Mouse (Mus musculus) liver (tissue): Measurements from ENCODE around the gene Fis1.
A peak's percentile ranks its signal among the peaks of the same experiment; 100 is the strongest.
"Not testable (repeated sequence)": the region's sequence is repeated elsewhere in the genome, so short reads cannot be mapped to it uniquely, and the experiment has no call there.

ENCODE experiments used
- DNase-seq: peaks from one replicate; pipeline ENCODE4 v3.0.0-alpha.2; 2020; ENCODE audit warnings: mixed read lengths

Fis1 gene

DNA sequence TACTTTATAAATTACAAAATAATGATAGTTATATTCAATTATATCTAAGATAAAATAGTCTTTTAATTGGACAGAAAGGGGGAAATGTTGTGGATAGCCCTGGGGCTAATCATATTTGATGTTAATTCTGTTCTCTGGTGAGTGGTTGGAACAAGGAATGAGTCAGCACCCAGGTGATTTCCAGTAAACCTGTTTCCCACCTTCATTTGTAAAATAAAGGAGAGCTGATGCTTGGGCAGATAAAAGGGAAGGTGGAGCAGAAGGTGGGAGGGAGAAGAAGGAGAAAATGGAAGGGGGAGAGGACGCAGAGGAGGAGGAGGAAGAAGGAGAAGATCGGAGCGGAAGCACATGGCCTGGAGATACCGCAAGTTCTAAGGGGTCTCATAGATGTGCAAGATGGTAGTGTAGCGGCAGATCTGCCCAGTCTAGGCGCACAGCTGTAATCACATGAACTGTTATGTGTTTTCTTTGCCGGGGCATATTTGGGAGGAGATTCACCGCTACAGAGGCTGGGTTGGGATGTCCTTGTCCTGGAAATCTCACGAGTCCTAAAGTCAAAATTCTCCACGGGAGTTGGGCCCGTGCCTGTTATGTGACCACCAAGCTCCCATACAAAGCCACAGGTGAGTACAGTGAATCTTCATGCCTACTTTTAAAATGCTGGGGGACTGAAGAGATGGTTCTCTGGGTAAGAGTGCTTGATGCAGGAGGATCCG, 12.1 kb upstream of the Fis1 start:
- no peak for DNase-seq

DNA sequence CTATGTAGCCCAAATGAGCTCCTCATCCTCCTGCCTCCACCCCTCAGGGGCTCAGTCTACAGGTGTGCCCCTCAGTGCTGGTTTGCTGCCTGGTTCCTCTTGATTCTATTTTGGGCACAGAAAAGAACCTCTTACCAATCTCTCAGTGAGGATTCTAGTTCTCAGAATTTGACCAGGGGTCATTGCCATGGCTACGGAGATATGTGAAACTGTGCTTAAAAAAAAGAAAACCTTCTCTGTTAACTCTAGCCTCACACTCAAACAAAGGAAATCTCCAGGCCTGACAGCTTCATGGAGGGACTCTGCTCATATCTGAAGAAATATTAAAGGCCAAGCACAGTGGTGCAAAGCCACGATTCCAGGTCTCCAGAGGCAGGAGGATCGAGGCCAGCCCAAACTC, 10.3 kb upstream of the Fis1 start:
- DNase-seq = no peak

DNA sequence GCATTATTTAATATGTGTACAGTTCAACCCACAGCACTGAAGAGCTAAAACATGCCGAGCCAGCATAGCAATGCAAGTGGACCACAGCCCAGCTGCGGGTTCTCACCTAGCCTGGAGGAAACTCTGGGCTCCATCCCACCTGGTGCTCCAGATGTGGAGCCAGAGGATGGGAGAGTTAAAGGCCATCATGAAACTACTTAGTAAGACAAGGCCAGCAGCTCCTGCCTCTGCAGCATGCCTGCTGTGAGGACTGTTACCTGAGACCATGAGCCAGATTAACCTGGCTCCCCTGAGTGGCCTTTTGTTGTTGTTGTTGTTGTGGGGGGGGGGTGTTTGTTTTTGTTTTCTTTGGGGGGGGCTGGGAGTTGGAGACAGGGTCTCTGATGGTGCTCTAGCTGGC, 9.7 kb upstream of the Fis1 start:
- DNase-seq = no peak

DNA sequence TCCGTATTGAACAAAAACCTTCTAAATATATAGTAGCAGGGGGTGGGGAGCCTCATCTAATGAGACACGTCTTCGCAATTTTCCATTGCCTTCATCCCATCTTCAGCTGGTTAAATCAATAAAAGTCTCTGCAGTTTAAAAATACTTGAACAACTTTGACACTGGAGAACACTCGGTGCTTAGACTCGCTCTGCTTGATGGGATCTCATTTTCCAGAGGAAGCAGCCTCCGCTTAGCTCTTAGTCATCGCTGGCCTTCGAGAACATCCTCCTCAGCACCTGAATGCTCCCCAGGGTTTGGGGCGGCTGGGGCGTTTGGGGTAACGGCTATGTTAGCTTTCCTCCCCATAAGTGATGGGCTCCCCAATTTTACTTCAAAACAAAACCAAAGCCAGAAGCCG, 8.0 kb upstream of the Fis1 start:
- DNase-seq = no peak

DNA sequence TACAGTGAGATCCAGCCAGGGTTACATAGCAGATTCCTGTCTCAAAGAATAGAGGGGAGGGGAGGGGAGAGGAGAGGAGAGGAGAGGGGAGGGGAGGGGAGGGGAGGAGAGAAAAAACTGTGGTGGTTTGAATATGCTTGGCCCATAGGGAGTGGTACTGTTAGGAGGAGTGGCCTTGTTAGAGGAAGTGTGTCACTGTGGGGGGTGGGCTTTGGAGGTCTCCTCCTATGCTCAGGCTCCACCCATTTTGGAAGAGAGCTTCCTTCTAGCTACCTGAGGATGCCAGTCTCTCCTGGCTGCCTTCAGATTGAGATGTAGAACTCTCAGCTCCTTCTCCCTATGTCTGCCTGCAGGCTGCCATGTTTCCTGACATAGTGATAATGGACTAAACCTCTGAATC, 5.2 kb upstream of the Fis1 start:
- no peak for DNase-seq

DNA sequence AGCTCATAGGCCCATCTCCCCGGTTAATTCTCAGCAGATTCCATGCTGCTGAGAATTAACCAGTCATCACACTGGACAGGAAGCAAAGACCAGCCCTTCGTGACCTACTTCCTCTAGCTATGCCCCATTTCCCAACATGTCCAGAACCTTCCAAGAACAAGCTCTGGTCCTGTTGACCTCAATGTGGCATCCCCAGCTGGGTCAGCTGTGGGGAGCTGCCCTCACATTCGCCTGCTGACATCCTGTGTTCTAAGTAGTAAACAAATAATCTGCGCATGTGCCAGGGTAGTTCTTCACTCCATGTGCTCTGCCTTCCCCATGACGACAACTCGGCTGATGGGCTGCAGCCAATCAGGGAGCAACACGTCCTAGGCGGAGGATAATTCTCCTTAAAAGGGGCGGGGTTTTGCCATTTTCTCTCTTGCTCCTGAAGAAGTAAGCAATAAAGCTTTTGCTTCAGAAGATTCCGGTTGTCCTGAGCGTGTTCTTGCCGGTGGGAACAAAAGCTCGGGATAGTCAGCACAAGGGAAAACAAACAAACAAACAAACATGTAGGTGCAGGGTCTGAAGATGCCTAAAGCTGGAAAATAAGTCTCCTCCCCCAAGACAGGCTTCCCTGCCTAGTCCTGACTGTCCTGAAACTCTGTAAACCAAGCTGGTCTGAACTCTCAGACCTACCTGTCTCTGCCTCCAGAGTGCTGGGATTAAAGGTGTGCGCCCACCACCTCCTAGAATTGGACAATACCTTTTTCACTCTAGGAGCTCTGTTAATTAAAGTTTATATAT, 3.3 kb upstream of the Fis1 start:
- not testable (repeated sequence) for DNase-seq

DNA sequence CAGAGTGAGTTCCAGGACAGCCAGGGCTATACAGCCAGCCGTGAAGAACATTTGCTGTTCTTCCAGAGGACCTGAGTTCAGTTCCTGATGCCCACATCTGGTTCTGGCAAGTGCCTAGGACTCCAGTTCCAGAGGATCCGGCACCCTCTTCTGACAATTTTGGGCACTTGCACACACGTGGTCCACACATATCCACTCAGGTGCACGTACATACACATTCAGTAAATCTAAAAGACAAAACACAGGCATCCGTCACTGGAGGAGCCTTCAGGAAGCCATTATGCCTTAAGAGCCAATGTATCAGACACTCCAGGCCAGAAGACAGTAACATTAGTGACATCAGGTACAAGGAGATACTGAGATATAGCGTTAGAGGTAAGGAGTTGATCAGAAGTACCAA, 2.6 kb upstream of the Fis1 start:
- no peak for DNase-seq

DNA sequence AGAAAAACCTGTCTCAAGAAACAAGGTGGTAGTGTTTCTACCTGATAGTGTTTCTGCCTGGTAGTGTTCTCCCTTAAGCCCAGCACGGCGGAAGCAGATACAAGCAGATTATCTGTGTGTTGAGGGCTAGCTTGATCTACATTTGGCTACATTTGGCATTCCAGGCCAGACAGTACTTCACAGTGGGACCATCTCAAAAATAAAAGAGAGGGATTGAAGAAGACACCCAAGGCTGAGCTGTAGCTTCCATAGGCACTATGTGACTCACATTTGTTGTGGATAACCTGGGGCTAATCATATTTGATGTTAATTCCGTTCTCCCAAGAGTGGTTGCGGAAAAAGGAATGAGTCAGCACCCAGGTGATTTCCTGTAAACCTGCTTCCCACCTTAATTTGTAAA, 922 bp upstream of the Fis1 start:
- no peak for DNase-seq

DNA sequence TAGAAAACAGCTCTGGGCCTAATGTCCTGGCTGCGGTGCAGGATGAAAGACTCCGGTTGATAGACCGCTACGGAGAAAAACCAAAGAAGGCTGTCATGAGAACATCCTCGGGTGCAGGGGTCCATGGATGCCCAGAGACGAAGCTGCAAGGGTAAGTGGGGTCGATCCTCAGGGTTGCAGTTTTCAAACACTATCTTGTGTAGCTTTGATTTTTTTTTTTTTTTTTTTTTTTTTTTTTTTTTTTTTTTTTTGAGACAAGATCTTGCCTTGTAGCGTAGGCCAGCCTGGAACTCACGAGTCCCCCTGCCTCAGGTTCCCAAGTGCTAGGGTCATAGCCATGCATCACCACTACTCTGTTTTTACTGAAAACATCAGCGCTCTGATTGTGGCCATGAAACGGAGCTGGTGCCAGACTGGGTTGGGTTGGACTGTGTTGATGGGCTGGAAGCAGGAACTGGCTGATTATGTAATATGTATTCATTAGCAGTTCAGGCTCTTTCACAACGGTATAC, 421 bp downstream of the Fis1 start:
- DNase-seq = no peak

DNA sequence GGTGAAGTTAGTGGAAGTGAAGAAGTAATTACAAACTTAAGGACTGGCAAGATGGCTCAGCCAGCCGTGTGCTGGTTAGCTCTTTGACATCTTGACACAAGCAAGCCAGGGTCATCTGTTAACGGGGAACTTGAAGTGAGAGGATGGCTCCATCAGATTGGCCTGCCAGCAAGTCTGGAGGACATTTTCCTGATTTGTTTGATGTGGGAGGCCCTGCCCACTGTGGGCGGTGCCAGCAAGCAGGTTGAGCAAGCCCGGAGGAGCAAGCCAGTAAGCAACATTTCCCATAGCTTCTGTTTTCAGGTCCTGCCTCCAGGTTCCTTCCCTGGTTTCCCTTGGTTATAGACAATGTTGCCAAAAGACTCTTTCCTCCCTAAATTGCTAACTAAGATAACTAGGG, 2.5 kb downstream of the Fis1 start:
- DNase-seq = no peak

DNA sequence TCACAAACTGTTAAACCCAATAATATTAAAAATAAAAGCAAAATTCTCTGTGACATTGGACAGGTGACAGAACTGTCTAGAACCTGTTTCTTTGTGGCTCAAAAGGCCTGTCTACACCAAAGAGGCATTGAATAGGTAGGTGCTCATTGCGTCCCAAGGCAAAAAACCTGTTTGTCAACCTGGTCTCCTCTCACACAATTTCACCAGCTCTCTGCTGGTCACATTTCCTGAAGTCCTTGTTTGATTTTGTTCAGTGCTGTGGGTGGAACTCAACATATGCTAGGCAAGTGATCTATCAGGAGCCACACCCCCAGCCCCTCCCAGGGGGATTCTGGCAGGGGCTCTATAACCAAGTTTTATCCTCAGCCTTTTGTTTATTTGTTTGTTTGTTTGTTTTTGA, 4.2 kb downstream of the Fis1 start:
- no peak for DNase-seq

DNA sequence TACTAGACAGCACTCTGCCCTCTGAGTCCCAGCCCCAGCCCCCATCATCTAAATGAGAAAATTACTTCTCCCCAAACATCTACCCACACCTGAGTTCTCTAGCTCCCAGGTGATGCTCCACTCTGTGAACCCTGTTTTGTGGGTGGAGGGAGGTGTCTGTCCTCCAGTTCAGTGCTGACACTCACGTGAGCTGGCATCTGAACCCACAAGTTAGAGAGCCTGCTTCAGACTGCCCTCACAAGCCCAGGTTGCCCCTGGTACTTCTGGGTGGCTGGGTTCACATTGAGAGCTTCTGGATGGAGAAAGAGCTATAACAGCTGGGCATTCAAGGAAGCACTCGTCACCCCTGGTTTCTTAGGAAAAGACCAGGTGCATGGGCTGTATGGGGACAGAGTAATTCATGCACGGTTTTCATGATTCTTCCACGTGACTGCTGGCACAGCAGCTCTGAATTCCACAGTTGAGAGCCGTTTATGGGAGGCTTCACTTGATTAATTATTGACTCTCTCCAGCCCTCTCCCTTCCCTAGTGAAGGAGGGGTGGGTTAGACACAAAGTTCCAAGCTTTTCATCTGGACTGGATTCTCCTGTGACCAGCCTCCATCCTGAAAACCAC, 6.0 kb downstream of the Fis1 start:
- no peak for DNase-seq

DNA sequence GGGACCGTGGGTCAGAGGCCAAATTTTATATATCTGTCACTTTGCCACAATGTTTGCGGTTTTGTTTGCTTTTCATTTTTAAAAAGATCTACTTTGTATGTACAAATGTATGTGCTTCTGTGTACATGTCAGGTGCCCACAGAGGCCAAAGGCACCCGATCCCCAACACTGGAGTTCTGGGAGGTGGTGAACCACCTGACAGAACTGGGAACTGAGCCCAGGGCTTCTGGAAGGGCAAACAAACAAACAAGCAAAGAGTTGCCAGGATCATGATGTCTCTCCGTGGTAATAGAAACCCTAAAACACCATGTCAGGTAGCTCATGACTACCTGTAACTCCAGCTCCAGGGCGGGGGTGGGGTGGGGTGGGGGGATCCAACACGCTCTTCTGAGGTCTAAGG, 7.0 kb downstream of the Fis1 start:
- no peak for DNase-seq

DNA sequence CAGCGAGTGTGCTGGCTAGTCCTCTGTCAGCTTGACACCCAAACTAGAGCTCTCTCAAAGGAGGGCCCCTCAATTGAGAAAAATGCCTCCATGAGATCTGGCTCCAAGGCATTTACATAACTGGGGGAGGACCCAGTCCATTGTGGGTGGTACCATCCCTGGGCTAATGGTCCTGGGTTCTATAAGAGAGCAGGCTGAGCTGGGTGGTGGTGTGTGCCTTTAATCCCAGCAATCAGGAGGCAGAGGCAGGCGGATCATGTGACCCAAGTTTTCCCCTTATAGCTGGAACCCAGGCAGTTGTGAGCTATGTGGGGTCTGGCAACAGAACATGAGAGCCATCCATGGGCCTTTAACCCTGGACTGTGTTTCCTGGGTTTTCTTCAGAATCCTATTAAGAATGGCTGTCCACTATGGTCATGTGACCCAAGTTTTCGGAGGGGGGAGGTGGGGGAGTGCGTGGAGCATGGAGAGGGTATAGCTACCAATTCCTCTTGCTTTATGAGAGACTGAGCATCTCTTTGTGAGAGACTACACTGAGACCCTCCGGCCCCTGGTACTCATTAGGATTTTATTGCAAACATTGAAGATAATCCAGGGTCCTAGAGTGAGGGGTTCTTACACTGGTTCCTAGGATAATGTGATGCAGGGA, 8.4 kb downstream of the Fis1 start:
- no peak for DNase-seq

DNA sequence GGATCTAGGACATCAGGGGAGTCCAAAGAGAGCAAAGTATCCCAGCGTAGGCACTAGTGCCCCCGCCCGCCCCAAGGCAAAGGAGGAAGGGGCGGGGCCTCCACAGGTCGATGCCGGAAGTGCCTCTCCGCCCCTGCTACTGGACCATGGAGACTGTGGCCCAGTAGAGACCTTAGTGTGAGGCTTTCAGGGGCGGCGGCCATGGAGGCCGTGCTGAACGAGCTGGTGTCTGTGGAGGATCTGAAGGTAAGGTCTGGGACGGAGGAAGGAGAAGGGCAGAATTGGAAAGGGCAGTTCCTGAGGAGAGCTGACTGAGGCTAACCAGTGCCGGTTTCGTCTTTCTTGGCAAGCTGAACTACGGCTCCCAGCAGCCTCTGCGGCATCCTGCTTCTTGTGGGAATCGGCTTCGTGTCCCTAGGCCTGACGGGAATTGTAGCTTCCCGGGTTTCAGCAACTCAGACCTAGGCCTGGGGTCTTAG, 8.9 kb downstream of the Fis1 start:
- peak; percentile 91 for DNase-seq

DNA sequence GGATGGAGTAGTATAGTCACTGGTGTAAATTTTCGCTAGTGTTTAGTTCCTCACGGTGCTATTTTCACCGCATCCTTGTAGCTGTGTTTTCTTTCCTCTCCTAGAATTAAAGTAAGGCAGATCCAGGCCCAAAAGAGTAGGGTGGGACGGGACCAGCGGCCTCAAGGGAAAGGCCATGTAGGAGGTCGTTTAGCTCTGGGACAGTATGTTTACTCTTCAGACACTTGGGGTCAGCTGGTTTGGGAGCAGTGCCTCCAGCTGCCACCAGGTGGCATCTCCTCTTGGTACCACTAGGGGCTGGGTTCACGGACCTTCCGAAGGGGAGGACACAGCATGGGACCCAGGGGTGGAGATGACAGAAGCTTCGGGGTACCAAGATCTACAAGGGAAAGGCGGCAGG, 9.4 kb downstream of the Fis1 start:
- peak; percentile 90 for DNase-seq

DNA sequence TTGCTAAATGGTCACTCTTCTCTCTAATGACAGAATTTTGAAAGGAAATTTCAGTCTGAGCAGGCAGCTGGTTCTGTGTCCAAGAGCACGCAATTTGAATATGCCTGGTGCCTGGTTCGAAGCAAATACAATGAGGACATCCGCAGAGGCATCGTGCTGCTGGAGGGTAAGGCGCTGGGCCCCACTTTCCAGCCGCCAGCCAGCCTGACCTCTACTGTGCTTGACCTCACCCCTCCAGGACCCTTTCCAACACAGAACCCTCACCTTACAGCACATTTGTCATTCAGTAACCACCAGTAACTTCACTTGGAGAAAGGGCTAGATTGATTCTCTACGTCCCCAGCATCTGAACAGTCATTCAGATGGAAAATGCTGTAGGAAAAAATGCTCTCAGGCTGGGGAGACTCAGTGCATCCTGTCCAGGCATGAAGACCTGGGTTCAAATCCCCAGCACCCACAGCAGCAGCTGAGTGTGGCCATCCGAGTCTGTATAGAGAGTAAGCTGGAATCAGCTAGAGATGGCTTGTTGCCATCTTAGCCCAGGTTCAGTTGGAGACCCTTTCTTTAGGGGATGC, 10.0 kb downstream of the Fis1 start:
- DNase-seq = no peak

DNA sequence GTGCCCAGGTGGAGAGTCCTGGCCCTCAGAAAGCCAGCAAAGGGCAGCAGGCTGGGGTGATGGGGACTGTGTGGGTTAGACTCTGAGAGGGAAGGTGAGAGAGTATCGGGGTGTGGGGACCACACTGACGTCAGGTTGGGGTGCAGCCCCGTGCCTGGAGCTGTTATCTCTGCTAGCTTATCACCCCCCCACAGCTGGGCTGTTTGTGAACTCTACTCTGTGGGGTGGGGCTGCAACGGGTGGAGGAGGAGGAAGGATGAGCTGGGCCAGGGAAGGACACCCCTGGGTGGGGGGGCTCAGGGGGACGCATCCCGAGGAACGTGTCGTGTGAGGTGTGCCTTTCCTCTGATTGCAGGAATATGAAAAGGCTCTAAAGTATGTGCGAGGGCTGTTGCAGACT, 12.1 kb downstream of the Fis1 start:
- DNase-seq = peak; percentile 91

DNA sequence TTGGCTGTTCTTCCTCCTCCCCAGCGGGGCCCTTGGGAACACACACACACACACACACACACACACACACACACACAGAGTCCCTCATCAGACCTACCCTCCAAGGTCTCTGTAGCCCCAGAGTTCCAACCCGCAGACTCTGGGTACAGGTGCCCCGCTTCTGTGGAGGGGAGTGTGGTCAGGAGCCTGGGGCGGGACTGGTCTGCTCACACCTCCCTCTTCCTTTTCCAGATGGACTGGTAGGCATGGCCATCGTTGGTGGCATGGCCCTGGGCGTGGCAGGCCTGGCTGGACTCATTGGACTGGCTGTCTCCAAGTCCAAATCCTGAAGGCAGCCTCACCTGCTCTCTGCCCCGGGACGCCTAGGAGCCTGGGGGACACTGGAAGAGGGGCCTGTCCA, 12.6 kb downstream of the Fis1 start:
- peak; percentile 62 for DNase-seq

DNA sequence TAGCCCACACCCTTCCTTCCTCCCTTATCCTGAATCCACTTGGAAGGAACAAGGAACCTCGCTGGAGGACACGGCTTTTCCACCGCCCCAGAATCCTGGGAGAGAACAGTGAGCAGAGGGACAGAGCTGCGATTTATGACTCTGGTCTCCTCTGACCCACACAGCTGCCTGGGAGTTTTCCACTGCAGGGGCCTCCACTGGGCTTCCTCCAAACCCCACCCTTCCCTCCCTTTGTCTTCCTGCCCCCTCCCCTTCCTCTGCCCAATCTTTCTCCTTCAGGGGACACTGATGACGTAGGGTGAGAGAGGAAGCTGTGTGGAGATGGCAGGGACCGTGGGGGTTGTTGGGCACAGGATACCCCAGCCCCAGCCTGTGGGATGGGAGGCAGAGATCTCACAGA, 13.3 kb downstream of the Fis1 start, which contains the start of gene Cldn15:
Cldn15 (plus strand) TSS at position 286 of the 400 bp plus-strand sequence.
- DNase-seq = peak; percentile 21

DNA sequence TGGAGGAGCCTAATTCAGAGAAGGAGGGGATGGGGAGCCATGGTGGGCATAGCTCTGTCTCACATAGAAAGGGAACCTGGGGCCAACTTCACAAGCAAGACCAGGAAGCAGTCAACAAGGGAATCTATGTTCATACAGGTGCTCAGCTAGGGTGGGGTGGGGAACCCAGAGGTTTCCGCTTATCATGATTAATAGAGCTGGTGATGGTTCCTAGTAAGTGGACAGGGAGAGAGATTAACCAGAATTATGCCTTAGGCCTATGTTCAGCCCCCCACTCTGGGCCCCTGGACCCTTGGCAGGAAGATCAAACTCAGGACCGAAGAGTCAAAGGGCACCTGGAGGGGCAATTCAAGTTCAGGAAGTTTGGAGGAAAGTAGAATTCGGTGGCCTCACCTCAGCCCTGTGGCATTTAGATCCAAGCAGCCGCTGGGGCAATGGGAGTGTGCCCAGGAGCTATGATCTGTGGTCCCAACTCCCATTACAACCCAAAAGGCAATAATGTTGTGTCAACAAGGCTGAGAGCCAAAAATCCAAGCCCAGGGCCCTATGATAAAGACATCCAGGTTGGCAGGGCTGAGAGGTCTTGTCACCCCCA, 13.9 kb downstream of the Fis1 start:
- no peak for DNase-seq

DNA sequence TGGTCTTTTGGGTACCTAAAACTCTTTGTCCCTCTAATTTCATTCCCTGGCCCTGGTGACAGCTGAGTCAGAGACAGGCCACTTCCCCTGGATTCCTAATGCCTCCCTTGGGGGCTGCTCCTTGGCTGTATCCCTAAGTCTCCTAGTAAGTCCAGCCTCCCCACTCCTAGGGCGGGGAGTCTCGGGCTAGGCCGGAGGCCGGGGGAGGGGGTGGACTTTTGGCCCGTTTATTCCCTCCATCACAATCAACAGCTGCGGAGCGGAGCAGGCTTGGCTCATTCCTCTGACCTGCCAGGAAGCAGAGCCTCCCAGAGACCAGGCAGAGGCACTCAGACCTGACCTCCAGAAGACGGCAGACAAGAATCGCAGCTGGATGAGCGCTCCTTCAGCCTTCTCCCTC, 14.5 kb downstream of the Fis1 start:
- no peak for DNase-seq
